Mouse (Mus musculus) olfactory bulb, adult 2 months (tissue): ENCODE data around the gene Syn3. TPM values are rescaled to one million over a fixed set of nuclear protein-coding genes. Genes with fewer than 3 reads are reported as not detected.

Experiments
- H3K27ac ChIP-seq: fragments of 200-500 bp; 2 replicates; pipeline ENCODE4 v1.5.1; 2012; ENCODE audit warnings: low read depth, low read length; ENCODE audit not compliant: insufficient read depth
- H3K4me1 ChIP-seq: fragments of 200-500 bp; 2 replicates; pipeline ENCODE4 v1.6.1; 2012; ENCODE audit warnings: low read length; ENCODE audit not compliant: control insufficient read depth, insufficient read depth
- H3K4me3 ChIP-seq: fragments of 200-500 bp; 2 replicates; pipeline ENCODE4 v1.5.1; 2012; ENCODE audit warnings: mild to moderate bottlenecking, low read depth, low read length, moderate library complexity; ENCODE audit not compliant: insufficient read depth
- CTCF ChIP-seq: fragments of 200-500 bp; IDR thresholded peaks from 2 replicates; pipeline ENCODE4 v1.5.1; 2012; ENCODE audit warnings: low read depth, mild to moderate bottlenecking, low read length, moderate library complexity; ENCODE audit not compliant: insufficient read depth
- POLR2A ChIP-seq: fragments of 200-500 bp; IDR thresholded peaks from 2 replicates; pipeline ENCODE4 v1.6.1; 2012; ENCODE audit warnings: mild to moderate bottlenecking, low read depth, low read length, moderate library complexity; ENCODE audit not compliant: insufficient read depth
- WGBS: fragments of 180-500 bp; shearing (Covaris S2); methylation state at CpG from one replicate; pipeline ENCODE4 v1.1.7; 2018; 5-methylcytosine and 5-hydroxymethylcytosine counted together
- polyA plus RNA-seq: library from polyadenylated mRNA; stranded (reverse); fragments of >200 nt; gene quantifications from 2 replicates; pipeline ENCODE4 v1.2.4, GENCODE M21; 2012; ENCODE audit warnings: low replicate concordance; ENCODE audit not compliant: missing spikeins, insufficient read depth, insufficient read length

The Syn3 gene
- polyA plus RNA-seq, 1 experiment = not detected

GRCm38 (mm10) chr10:86398347-86398720 lies 100.4 kb downstream of the Syn3 start:
- H3K4me3 ChIP-seq = no peak overlapping the region
- WGBS = 71% methylated on average over 2 of the region's 2 CpGs
- TF ChIP-seq CTCF = no peak
- TF ChIP-seq POLR2A = no peak

DNA sequence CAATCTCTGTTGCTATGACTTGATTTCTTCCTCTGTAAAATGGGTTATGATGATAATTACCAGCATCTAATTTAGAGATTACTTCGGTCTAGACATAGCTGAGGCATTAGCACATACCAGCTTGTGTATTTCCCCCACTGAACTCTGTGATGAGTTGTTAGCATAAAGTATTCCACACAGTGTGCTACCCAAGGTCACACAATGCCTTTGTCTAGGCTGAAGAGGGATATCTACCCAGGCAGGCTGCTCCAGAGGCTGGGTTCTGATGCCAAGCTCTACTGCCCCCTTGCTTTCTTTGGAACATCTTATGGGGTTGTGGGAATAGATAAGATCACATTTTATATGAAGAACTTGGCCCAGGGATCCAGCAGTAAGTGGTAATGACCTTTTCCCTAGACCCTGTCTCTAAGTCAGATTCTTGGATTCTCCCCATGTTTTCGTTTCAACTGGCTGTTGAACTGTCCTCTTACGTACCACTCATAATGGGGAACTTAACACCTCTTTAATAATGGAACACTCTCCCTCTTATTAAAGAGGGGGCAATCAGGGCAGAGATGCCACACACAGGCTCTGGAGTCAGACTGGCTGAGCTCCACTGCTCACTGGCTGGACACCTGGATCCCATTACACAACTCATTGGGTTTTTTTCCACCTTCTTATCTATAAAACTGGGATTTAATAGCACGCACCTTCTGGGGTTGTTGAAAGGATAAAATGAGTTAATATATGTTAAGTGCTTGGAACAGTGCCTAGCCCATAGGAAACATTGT lies 100.9 kb downstream of the Syn3 start:
- TF ChIP-seq POLR2A (no peak), CTCF (no peak)
- Histone ChIP-seq H3K4me3 (no peak overlapping the region), H3K27ac (no peak overlapping the region), H3K4me1 (no peaks in the 10 kb centered on the region)
- WGBS = 84% methylated on average over 4 of the region's 4 CpGs

More at GRCm38 (mm10) chr10:86398347-86398720, 100.4 kb downstream of the Syn3 start:
- Histone ChIP-seq H3K4me1 (no peaks in the 10 kb centered on the region), H3K27ac (no peak overlapping the region)

GRCm38 (mm10) chr10:86392399-86392798 lies 106.3 kb downstream of the Syn3 start:
- TF ChIP-seq POLR2A (no peak), CTCF (no peak)
- Histone ChIP-seq H3K4me3 (no peak overlapping the region), H3K27ac (no peak overlapping the region), H3K4me1 (0 out of 2 replicates have a peak, but pooled peaks cover 2% of the 10 kb centered on the region)
- 93% methylated on average over 3 of the region's 3 CpGs for WGBS

DNA sequence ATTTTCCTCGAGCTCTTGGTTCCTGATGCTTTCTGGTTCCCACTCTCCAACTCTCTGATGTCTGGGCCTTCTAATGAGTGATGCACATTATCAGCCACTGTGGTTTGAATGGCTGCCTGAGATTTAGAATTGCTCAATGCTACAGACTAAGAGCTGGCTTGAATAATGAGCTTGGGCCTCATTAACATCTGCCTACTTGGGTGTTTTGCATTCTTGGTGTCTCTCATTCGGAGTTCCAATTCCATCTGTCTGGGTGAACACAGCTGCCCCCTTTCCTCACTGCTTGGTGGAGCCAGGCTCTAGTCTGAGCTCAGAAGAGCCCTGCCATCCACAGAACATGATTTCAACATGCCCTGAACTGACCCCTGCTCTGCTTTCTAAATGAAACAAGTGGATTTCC lies 108.8 kb downstream of the Syn3 start:
- Histone ChIP-seq H3K4me3 (no peak overlapping the region), H3K4me1 (0 out of 2 replicates have a peak, but pooled peaks cover 2% of the 10 kb centered on the region), H3K27ac (no peak overlapping the region)
- 49% methylated on average over 2 of the region's 2 CpGs for WGBS
- TF ChIP-seq CTCF (no peak), POLR2A (no peak)

GRCm38 (mm10) chr10:86389357-86389756 lies 109.3 kb downstream of the Syn3 start:
- Histone ChIP-seq H3K4me3 (no peak overlapping the region), H3K27ac (no peak overlapping the region), H3K4me1 (0 out of 2 replicates have a peak, but pooled peaks cover 2% of the 10 kb centered on the region)
- 80% methylated on average over 3 of the region's 3 CpGs for WGBS
- TF ChIP-seq CTCF = no peak
- no peak for TF ChIP-seq POLR2A

DNA sequence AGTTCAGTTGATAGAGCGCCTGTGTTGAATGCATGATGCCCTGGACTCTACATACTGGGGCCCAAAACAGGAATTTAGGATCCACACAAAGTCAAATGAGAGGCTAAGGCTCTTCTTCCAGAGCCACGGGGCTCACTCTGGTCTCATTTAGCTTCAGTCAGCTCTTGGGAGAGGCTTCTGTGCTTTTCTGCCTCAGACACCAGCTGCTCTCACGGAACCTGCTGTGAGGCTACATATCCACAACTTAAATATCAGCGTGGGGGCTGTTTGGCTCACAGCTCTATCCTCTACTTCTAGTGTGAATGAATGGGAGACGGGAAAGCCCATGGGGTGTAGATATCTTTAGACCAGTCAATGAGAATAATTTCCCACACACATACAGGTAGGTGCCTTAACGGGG lies 109.9 kb downstream of the Syn3 start:
- 55% methylated on average over 6 of the region's 6 CpGs for WGBS
- TF ChIP-seq CTCF (no peak), POLR2A (no peak)
- Histone ChIP-seq H3K4me3 (no peak overlapping the region), H3K27ac (no peak overlapping the region), H3K4me1 (0 out of 2 replicates have a peak, but pooled peaks cover 2% of the 10 kb centered on the region)

- 67% methylated on average over 5 of the region's 5 CpGs for WGBS
- H3K4me3 ChIP-seq = no peak overlapping the region
- H3K27ac ChIP-seq = no peak overlapping the region
- no peak for TF ChIP-seq POLR2A
- TF ChIP-seq CTCF = no peak
- 0 out of 2 replicates have a peak, but pooled peaks cover 2% of the 10 kb centered on the region for H3K4me1 ChIP-seq
Measured at GRCm38 (mm10) chr10:86387821-86388440, 110.8 kb downstream of the Syn3 start.

DNA sequence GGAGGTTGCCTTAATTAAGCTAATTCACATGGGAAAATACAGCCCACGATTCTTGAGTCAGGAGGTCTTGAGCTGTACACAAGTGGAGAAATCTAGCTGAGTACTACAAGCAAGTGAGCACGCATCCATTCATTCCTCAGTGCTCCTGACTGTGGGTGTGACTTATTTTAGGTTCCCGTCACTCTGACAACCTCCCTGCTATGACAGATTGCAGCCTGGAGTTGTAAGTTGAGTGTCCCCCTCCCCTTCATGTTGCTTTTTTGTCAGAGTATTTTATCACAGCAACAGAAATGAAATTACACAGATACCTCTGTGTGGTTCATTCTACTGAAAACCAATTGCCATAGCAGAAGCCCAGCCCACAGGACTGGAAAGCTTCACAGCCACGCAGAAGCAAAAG lies 112.5 kb downstream of the Syn3 start:
- Histone ChIP-seq H3K27ac (no peak overlapping the region), H3K4me3 (no peak overlapping the region), H3K4me1 (0 out of 2 replicates have a peak, but pooled peaks cover 2% of the 10 kb centered on the region)
- no peak for TF ChIP-seq CTCF
- TF ChIP-seq POLR2A = no peak
- WGBS = 76% methylated on average over 4 of the region's 4 CpGs

DNA sequence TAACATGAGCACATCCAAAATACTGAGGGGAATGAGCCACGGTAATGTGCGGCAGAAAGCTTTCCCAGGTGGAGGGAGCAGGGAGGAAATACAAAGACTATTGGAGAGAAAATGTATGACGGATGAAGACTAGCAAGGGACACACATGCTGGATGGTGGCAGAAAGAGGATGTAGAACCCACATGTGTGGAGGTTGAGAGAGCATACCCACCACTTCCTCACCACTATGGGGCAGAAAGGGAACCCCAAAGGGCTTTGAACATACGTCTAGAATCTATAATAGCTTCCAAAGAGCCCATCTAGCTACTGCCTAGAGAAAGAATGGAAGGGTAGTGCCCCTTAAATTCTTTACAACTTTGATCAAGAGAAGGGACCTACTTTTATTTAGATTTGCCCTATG lies 113.0 kb downstream of the Syn3 start:
- Histone ChIP-seq H3K4me1 (0 out of 2 replicates have a peak, but pooled peaks cover 2% of the 10 kb centered on the region), H3K4me3 (no peak overlapping the region), H3K27ac (no peak overlapping the region)
- TF ChIP-seq CTCF (no peak), POLR2A (no peak)
- 81% methylated on average over 4 of the region's 4 CpGs for WGBS
